26 mouse cellular contexts compared by ENCODE assay signal in genomic region chr12:16694783-16695182, GRCm38 (mm10). TPM values are rescaled to one million over a fixed set of nuclear protein-coding genes. Genes with fewer than 3 reads are reported as not detected.
"Had no signal": no experiment of that assay in that cellular context is flagged by ENCODE, and none has a peak within 500 bp of the region (broad histone marks: within the 10 kb centered on the region; RNA-seq: fewer than 3 reads in every experiment).

No protein-coding gene starts in this region.

- H3K4me2 ChIP-seq: limb, embryonic 12.5 days; limb, embryonic 15.5 days; liver, embryonic 11.5 days; lung, embryonic 14.5 days; midbrain, embryonic 13.5 days; neural tube, embryonic 13.5 days had no signal

- H3K27me3 ChIP-seq: limb, embryonic 12.5 days; limb, embryonic 15.5 days; midbrain, embryonic 13.5 days; neural tube, embryonic 13.5 days had no signal

- H3K27ac ChIP-seq: limb, embryonic 12.5 days; limb, embryonic 15.5 days; liver, embryonic 14.5 days; macrophage; midbrain, embryonic 10.5 days; midbrain, embryonic 13.5 days; neural tube, embryonic 13.5 days; stomach, postnatal 0 days had no signal

- H3K9ac ChIP-seq: limb, embryonic 12.5 days; limb, embryonic 15.5 days; liver, embryonic 14.5 days; liver, postnatal 0 days; lung, embryonic 14.5 days; midbrain, embryonic 13.5 days; neural tube, embryonic 13.5 days had no signal

- DNase-seq: kidney, adult 18-20 months; kidney, adult 9 months; kidney, postnatal 10 days; kidney, postnatal 36 days; left cerebral cortex, postnatal 4 days; liver, postnatal 0 days; lung, embryonic 14.5 days; right cerebral cortex, postnatal 25 days; spleen, adult 18-20 months; thymus, adult 2 months; thymus, postnatal 14 days; thymus, postnatal 4 days had no signal

- H3K4me3 ChIP-seq: limb, embryonic 12.5 days; limb, embryonic 15.5 days; megakaryocyte, embryonic 14.5 days; midbrain, embryonic 10.5 days; midbrain, embryonic 13.5 days; myocyte; neural tube, embryonic 13.5 days had no signal

- H3K4me1 ChIP-seq: limb, embryonic 12.5 days; limb, embryonic 15.5 days; megakaryocyte, embryonic 14.5 days; midbrain, embryonic 10.5 days; midbrain, embryonic 13.5 days; neural tube, embryonic 13.5 days had no signal

- H3K9me3 ChIP-seq: limb, embryonic 12.5 days; limb, embryonic 15.5 days; megakaryocyte, embryonic 14.5 days; midbrain, embryonic 10.5 days; midbrain, embryonic 13.5 days; neural tube, embryonic 13.5 days had no signal

- ATAC-seq: liver, postnatal 0 days; lung, postnatal 0 days; midbrain, embryonic 13.5 days; midbrain, embryonic 16.5 days had no signal

- H3K36me3 ChIP-seq: limb, embryonic 15.5 days had no signal

RNA-seq across cellular contexts. Expression of gene Ntsr2, which starts 41.6 kb away (rescaled TPM):
- polyA plus RNA-seq: limb, embryonic 12.5 days; limb, embryonic 15.5 days; liver, embryonic 11.5 days; liver, embryonic 14.5 days; liver, postnatal 0 days; lung, embryonic 14.5 days; macrophage; midbrain, embryonic 10.5 days; myocyte; stomach, embryonic 14.5 days; stomach, postnatal 0 days had no signal
